Mouse (Mus musculus) spleen, postnatal 10 days (tissue): ENCODE measurements at regions not wholly inside any gene's neighbourhood (a gene's known extent, or its start where the extent isn't known, plus 50 kb on each side); places are given as distances from the start of the nearest gene placed in this dataset.

Experiments
- DNase-seq, 2 experiments: peaks; one replicate each; pipeline ENCODE4 v3.0.0; 2021 to 2022; ENCODE audit warnings: low spot score in 2 of 2

GRCm38 (mm10) chr10:111694227-111695200, 188.4 kb downstream of the Phlda1 start:
- DNase-seq: no peak

GRCm38 (mm10) chr10:111695918-111696760, 190.1 kb downstream of the Phlda1 start:
- no peak for DNase-seq

- no peak for DNase-seq
These were observed 190.9 kb downstream of the Phlda1 start for GRCm38 (mm10) chr10:111696987-111697386.

- no peak for DNase-seq
These were observed 193.7 kb downstream of the Phlda1 start for GRCm38 (mm10) chr10:111699557-111700508.

GRCm38 (mm10) chr10:111700570-111700969, 194.5 kb downstream of the Phlda1 start:
- no peak for DNase-seq

GRCm38 (mm10) chr10:111701138-111701537, 195.1 kb downstream of the Phlda1 start:
- no peak for DNase-seq

GRCm38 (mm10) chr10:111702435-111702834, 196.3 kb downstream of the Phlda1 start:
- DNase-seq: no peak

- no peak for DNase-seq
These were observed 197.4 kb downstream of the Phlda1 start for GRCm38 (mm10) chr10:111703447-111703846.

- DNase-seq: no peak
These were observed 205.5 kb downstream of the Phlda1 start for GRCm38 (mm10) chr10:111711519-111712113.

- DNase-seq: no peak
These were observed 206.9 kb downstream of the Phlda1 start for GRCm38 (mm10) chr10:111712991-111713390.

- DNase-seq: no peak
These were observed 207.6 kb downstream of the Phlda1 start for GRCm38 (mm10) chr10:111713676-111714075.

GRCm38 (mm10) chr10:111715172-111715571, 209.1 kb downstream of the Phlda1 start:
- DNase-seq: no peak

GRCm38 (mm10) chr10:111719632-111720031, 213.5 kb downstream of the Phlda1 start:
- no peak for DNase-seq

- DNase-seq: no peak
These were observed 215.0 kb downstream of the Phlda1 start for GRCm38 (mm10) chr10:111721068-111721467.

GRCm38 (mm10) chr10:111723885-111724284, 217.8 kb downstream of the Phlda1 start:
- no peak for DNase-seq

- no peak for DNase-seq
These were observed 218.7 kb downstream of the Phlda1 start for GRCm38 (mm10) chr10:111724574-111725414.

GRCm38 (mm10) chr10:111736026-111736425, 229.9 kb downstream of the Phlda1 start:
- no peak for DNase-seq

GRCm38 (mm10) chr10:111739471-111740138, 232.9 kb upstream of the Krr1 start:
- DNase-seq: no peak

- DNase-seq: no peak
These were observed 231.7 kb upstream of the Krr1 start for GRCm38 (mm10) chr10:111740586-111741265.
